Mouse (Mus musculus) limb, embryonic 14.5 days (tissue): ENCODE results near the gene Gm9195. TPM values are rescaled to one million over a fixed set of nuclear protein-coding genes. Genes with fewer than 3 reads are reported as not detected.

Source experiments
- ATAC-seq: fragments of 200-750 bp; cut with Nextera tagmentation; 2 replicates; pipeline ENCODE4 v1.8.0; 2017; ENCODE audit warnings: low read depth, moderate number of reproducible peaks, moderate TSS enrichment; ENCODE audit not compliant: low FRiP score
- DNase-seq: peaks from one replicate; pipeline ENCODE4 v3.0.0-alpha.2; 2015; ENCODE audit warnings: low spot score
- H3K27ac ChIP-seq: fragments of 300-500 bp; sonication (generic); replicated peaks from 2 replicates; pipeline ENCODE4 v1.5.1; 2014; ENCODE audit warnings: low read depth, mild to moderate bottlenecking, low read length, moderate library complexity, mixed read lengths
- H3K27me3 ChIP-seq: fragments of 300-500 bp; sonication (generic); 2 replicates; pipeline ENCODE4 v1.6.1; 2014; ENCODE audit warnings: low read length, mixed read lengths; ENCODE audit not compliant: control insufficient read depth, insufficient read depth
- H3K36me3 ChIP-seq: fragments of 300-500 bp; sonication (generic); 2 replicates; pipeline ENCODE4 v1.6.1; 2014; ENCODE audit warnings: mild to moderate bottlenecking, low read length, moderate library complexity, mixed read lengths; ENCODE audit not compliant: control insufficient read depth, insufficient read depth
- H3K4me1 ChIP-seq: fragments of 300-500 bp; sonication (generic); 2 replicates; pipeline ENCODE4 v1.6.1; 2014; ENCODE audit warnings: antibody characterized with exemption, low read length, mixed read lengths; ENCODE audit not compliant: control insufficient read depth, insufficient read depth
- H3K4me2 ChIP-seq: fragments of 300-500 bp; sonication (generic); replicated peaks from 2 replicates; pipeline ENCODE4 v1.6.1; 2014; ENCODE audit warnings: low read depth, mild to moderate bottlenecking, low read length, moderate library complexity; ENCODE audit not compliant: severe bottlenecking
- H3K4me3 ChIP-seq: fragments of 300-500 bp; sonication (generic); replicated peaks from 2 replicates; pipeline ENCODE4 v1.5.1; 2014; ENCODE audit warnings: low read length
- H3K9ac ChIP-seq: fragments of 300-500 bp; sonication (generic); 2 replicates; pipeline ENCODE4 v1.6.1; 2014; ENCODE audit warnings: mild to moderate bottlenecking, low read depth, low read length, moderate library complexity; ENCODE audit not compliant: severe bottlenecking
- H3K9me3 ChIP-seq: fragments of 300-500 bp; sonication (generic); 2 replicates; pipeline ENCODE4 v1.6.1; 2016; ENCODE audit warnings: low read length; ENCODE audit not compliant: control insufficient read depth
- POLR2A ChIP-seq: fragments of 200-500 bp; IDR thresholded peaks from 2 replicates; pipeline ENCODE4 v1.8.0; 2012; ENCODE audit warnings: inconsistent platforms, mild to moderate bottlenecking, moderate library complexity, borderline replicate concordance; ENCODE audit not compliant: insufficient read depth, insufficient read length; ENCODE audit errors: extremely low read depth
- WGBS: fragments of 180-500 bp; shearing (Covaris S2); extraction: QIAGEN DNeasy Blood & Tissue Kit; methylation state at CpG from one replicate; pipeline ENCODE4 v1.1.7; 2014; 5-methylcytosine and 5-hydroxymethylcytosine counted together
- polyA plus RNA-seq, 2 experiments: library from polyadenylated mRNA; depleted of rRNA in 1 of 2; stranded (reverse) in 1 of 2; unstranded in 1 of 2; fragments of >200 nt; fragmentation: Nextera tagmentation in 1 of 2; extraction: Ambion mirVana in 1 of 2; gene quantifications; 2 replicates each; pipeline versions ENCODE4 v1.2.1 to v1.2.3; 2012 to 2014

Gm9195 gene
- polyA plus RNA-seq (2012; rRNA removed): not detected in 2 replicates
- not detected in 2 replicates for polyA plus RNA-seq (2014; fragmentation: Nextera tagmentation; extraction: Ambion mirVana)

- H3K9ac ChIP-seq: no peak within 1 kb of the TSS
- H3K27ac ChIP-seq: no peak within 1 kb of the TSS
- no peak within 1 kb of the TSS for H3K4me2 ChIP-seq
- ATAC-seq (no peak), DNase-seq (no peak)
- no peaks in the 10 kb centered on the region for H3K36me3 ChIP-seq
- 82% methylated on average over 5 of the region's 5 CpGs for WGBS
- H3K27me3 ChIP-seq: no peaks in the 10 kb centered on the region
- no peaks in the 10 kb centered on the region for H3K9me3 ChIP-seq
- H3K4me3 ChIP-seq: no peak within 1 kb of the TSS
- no peak for TF ChIP-seq POLR2A
- H3K4me1 ChIP-seq: no peaks in the 10 kb centered on the region
Observed at GRCm38 (mm10) chr14:72491738-72492137, at the start of gene Gm9195. TSS of gene Gm9195 (minus strand) at chr14:72491838.

- no peak overlapping the region for H3K9ac ChIP-seq
- no peak overlapping the region for H3K4me3 ChIP-seq
- TF ChIP-seq POLR2A: no peak
- H3K27ac ChIP-seq: no peak overlapping the region
- peaks cover 19% of the 10 kb centered on the region for H3K27me3 ChIP-seq
- H3K9me3 ChIP-seq: no peaks in the 10 kb centered on the region
- H3K4me1 ChIP-seq: no peaks in the 10 kb centered on the region; the same call in 1 of the 2 replicates
- ATAC-seq: no peak; the same call in 1 of the 2 replicates
- 89% methylated on average over 5 of the region's 5 CpGs for WGBS
- no peak for DNase-seq
- H3K36me3 ChIP-seq: peaks cover 28% of the 10 kb centered on the region
- no peak overlapping the region for H3K4me2 ChIP-seq
Observed at GRCm38 (mm10) chr14:72536392-72537017, 44.9 kb upstream of the Gm9195 start.

GRCm38 (mm10) chr14:72533862-72534261, 42.2 kb upstream of the Gm9195 start:
- Histone ChIP-seq H3K4me1 (no peaks in the 10 kb centered on the region; the same call in 1 of the 2 replicates), H3K4me2 (no peak overlapping the region), H3K9me3 (no peaks in the 10 kb centered on the region), H3K27me3 (peaks cover 35% of the 10 kb centered on the region), H3K9ac (no peak overlapping the region), H3K27ac (no peak overlapping the region), H3K36me3 (peaks cover 6% of the 10 kb centered on the region; the same call in 1 of the 2 replicates), H3K4me3 (no peak overlapping the region)
- no peak for TF ChIP-seq POLR2A
- DNase-seq (no peak), ATAC-seq (no peak)
- 79% methylated on average over 7 of the region's 7 CpGs for WGBS

GRCm38 (mm10) chr14:72532028-72532917, 40.6 kb upstream of the Gm9195 start:
- Histone ChIP-seq H3K27ac (no peak overlapping the region), H3K4me2 (peak overlapping the region; percentile 60), H3K9ac (no peak overlapping the region), H3K9me3 (no peaks in the 10 kb centered on the region), H3K4me3 (peak overlapping the region; percentile 37), H3K36me3 (0 out of 2 replicates have a peak, but pooled peaks cover 2% of the 10 kb centered on the region), H3K4me1 (no peaks in the 10 kb centered on the region; the same call in 1 of the 2 replicates), H3K27me3 (peaks cover 35% of the 10 kb centered on the region)
- ATAC-seq (peak; percentile 72; the same call in 1 of the 2 replicates), DNase-seq (peak; percentile 8)
- no peak for TF ChIP-seq POLR2A
- WGBS: 6% methylated on average over 49 of the region's 54 CpGs

- DNase-seq: no peak
- no peak for TF ChIP-seq POLR2A
- Histone ChIP-seq H3K4me3 (no peak overlapping the region), H3K27ac (no peak overlapping the region), H3K36me3 (no peaks in the 10 kb centered on the region), H3K9ac (no peak overlapping the region), H3K4me2 (no peak overlapping the region), H3K4me1 (no peaks in the 10 kb centered on the region; the same call in 1 of the 2 replicates), H3K9me3 (no peaks in the 10 kb centered on the region), H3K27me3 (peaks cover 22% of the 10 kb centered on the region)
- no peak for ATAC-seq
- 63% methylated on average over 1 of the region's 1 CpGs for WGBS
Observed at GRCm38 (mm10) chr14:72527126-72527525, 35.5 kb upstream of the Gm9195 start.
